Mouse (Mus musculus) right cerebral cortex, postnatal 14 days (tissue): ENCODE data around the gene Igf2bp3.

Experiments
- DNase-seq: peaks from one replicate; pipeline ENCODE4 v3.0.0; 2022

The Igf2bp3 gene

GRCm38 (mm10) chr6:49057053-49058021, 157.4 kb downstream of the Igf2bp3 start:
- peak; percentile 60 for DNase-seq

GRCm38 (mm10) chr6:49056009-49056408, 158.7 kb downstream of the Igf2bp3 start:
- no peak for DNase-seq

GRCm38 (mm10) chr6:49055256-49055733, 159.5 kb downstream of the Igf2bp3 start:
- DNase-seq = no peak

- DNase-seq = no peak
These were observed 162.6 kb downstream of the Igf2bp3 start for GRCm38 (mm10) chr6:49052191-49052590.

- no peak for DNase-seq
These were observed 163.9 kb downstream of the Igf2bp3 start for GRCm38 (mm10) chr6:49050677-49051410.

- DNase-seq = no peak
These were observed 166.4 kb downstream of the Igf2bp3 start for GRCm38 (mm10) chr6:49048395-49048794.

GRCm38 (mm10) chr6:49047848-49048247, 166.9 kb downstream of the Igf2bp3 start:
- DNase-seq = no peak

GRCm38 (mm10) chr6:49046976-49047375, 167.8 kb downstream of the Igf2bp3 start:
- no peak for DNase-seq

- no peak for DNase-seq
These were observed 168.3 kb downstream of the Igf2bp3 start for GRCm38 (mm10) chr6:49046502-49046901.

GRCm38 (mm10) chr6:49039470-49040180, 175.1 kb downstream of the Igf2bp3 start:
- peak; percentile 74 for DNase-seq

- DNase-seq = no peak
These were observed 177.5 kb downstream of the Igf2bp3 start for GRCm38 (mm10) chr6:49037268-49037662.

- no peak for DNase-seq
These were observed 178.2 kb downstream of the Igf2bp3 start, which contains the start of gene Gpnmb for GRCm38 (mm10) chr6:49036275-49037267. Gene Gpnmb (plus strand): TSS chr6:49036546.
